Mouse (Mus musculus): ENCODE results near the gene Pla2g2f.

DNA sequence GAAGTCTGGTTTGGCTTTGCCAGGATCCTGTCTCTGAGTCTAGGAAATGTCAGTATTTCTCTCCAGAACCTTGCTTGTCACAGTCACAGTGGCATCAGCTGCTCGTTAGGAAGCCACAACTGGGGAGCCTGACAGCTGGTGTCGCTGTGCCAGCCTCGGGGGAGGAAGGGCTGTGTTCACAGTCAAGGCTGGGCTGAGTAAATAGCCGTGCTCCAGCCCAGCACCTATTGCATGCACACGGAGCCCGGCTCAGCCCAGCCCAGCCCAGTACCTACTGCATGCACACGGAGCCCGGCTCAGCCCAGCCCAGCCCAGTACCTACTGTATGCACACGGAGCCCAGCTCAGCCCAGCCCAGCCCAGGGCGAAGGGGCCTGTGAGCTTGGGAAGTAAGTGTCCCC is 9.6 kb downstream of the Pla2g2f start:
- TF ChIP-seq CTCF (IDR thresholded peaks at IDR 0.05; ENCODE audit: borderline replicate concordance, insufficient read depth, low read depth, low read length) (no peak), POLR2A (IDR thresholded peaks at IDR 0.05; ENCODE audit: borderline replicate concordance, insufficient read depth, low read length) (no peak)
